Mouse (Mus musculus) embryonic facial prominence, embryonic 14.5 days (tissue): ENCODE results near the gene Grpel1. TPM values are rescaled to one million over a fixed set of nuclear protein-coding genes. Genes with fewer than 3 reads are reported as not detected.

Source experiments
- ATAC-seq: fragments of 200-750 bp; cut with Nextera tagmentation; 2 replicates; pipeline ENCODE4 v1.8.0; 2017; ENCODE audit warnings: low read depth, moderate number of reproducible peaks, moderate TSS enrichment
- DNase-seq: peaks from one replicate; pipeline ENCODE4 v3.0.0-alpha.2; 2015; ENCODE audit warnings: low spot score
- H3K27ac ChIP-seq: fragments of 300-500 bp; sonication (generic); replicated peaks from 2 replicates; pipeline ENCODE4 v1.5.1; 2014; ENCODE audit warnings: low read depth, mild to moderate bottlenecking, low read length, moderate library complexity
- H3K27me3 ChIP-seq: fragments of 300-500 bp; sonication (generic); replicated peaks from 2 replicates; pipeline ENCODE4 v1.6.1; 2014; ENCODE audit warnings: low read length; ENCODE audit not compliant: control insufficient read depth, insufficient read depth
- H3K36me3 ChIP-seq: fragments of 300-500 bp; sonication (generic); 2 replicates; pipeline ENCODE4 v1.6.1; 2014; ENCODE audit warnings: low read length, mixed read lengths; ENCODE audit not compliant: control insufficient read depth, insufficient read depth
- H3K4me1 ChIP-seq: fragments of 300-500 bp; sonication (generic); 2 replicates; pipeline ENCODE4 v1.6.1; 2014; ENCODE audit warnings: antibody characterized with exemption, low read length; ENCODE audit not compliant: control insufficient read depth, insufficient read depth
- H3K4me2 ChIP-seq: fragments of 300-500 bp; sonication (generic); 2 replicates; pipeline ENCODE4 v1.6.1; 2014; ENCODE audit warnings: low read depth, mild to moderate bottlenecking, low read length, moderate library complexity, mixed read lengths
- H3K4me3 ChIP-seq: fragments of 300-500 bp; sonication (generic); 2 replicates; pipeline ENCODE4 v1.5.1; 2014; ENCODE audit warnings: low read depth, mild to moderate bottlenecking, low read length
- H3K9ac ChIP-seq: fragments of 300-500 bp; sonication (generic); 2 replicates; pipeline ENCODE4 v1.6.1; 2014; ENCODE audit warnings: low read depth, mild to moderate bottlenecking, low read length, moderate library complexity, mixed read lengths
- H3K9me3 ChIP-seq: fragments of 300-500 bp; sonication (generic); 2 replicates; pipeline ENCODE4 v1.6.1; 2016; ENCODE audit warnings: low read length; ENCODE audit not compliant: control insufficient read depth
- WGBS: fragments of 180-500 bp; shearing (Covaris S2); extraction: QIAGEN DNeasy Blood & Tissue Kit; methylation state at CpG from one replicate; pipeline ENCODE4 v1.1.7; 2014; 5-methylcytosine and 5-hydroxymethylcytosine counted together
- polyA plus RNA-seq: library from polyadenylated mRNA; unstranded; fragments of >200 nt; fragmentation: Nextera tagmentation; extraction: Ambion mirVana; gene quantifications from 2 replicates; pipeline ENCODE4 v1.2.1, GENCODE M21; 2014

Grpel1 gene
- 49.0 and 52.7 TPM in 2 replicates for polyA plus RNA-seq

DNA sequence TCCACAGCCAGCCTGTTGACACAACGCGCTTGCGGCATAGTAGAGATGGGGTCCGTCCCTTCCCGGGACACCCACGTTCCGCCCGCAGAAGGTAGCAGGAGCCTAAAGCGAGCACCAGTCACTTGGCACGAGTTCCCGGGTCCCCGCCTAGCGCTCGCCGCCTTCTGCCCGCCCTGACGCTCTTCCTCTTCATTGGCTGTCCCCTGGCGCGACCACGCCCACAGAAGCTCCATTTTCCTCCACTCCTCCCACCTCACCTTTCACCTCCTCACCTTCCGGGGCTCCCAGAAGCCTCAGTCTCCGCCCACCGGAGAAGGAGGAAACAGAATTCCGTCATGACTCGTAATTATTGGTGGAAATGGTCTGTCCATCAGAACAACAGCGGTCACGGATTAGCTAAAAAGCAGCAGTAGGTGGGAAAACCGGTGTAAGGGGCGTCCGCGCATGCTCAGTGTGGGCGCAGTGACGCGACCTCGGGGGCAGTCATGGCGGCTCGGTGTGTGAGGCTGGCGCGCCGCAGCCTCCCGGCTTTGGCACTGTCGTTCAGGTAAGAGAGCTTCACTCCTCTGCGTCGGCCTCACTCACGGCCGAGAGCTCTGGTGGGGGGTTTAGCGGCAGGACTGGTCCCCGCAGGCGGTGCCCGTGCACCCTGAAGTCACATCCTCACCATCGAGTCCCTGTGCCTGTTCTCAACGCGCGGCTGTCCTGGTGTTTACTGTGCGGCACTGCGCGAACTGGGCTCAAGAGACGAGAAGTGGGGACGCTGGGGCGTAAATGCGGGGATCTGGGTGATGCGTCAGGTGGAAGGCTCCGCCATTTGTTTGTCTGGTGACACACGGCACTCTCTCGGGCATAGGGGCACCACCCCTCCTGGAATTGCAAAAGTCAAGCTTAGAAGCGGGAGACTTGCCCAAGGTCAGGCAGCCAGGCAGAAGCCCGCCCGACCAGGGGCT is at the start of gene Grpel1:
Gene Grpel1 (plus strand): TSS at position 290 of the 953 bp plus-strand sequence.
- H3K4me2 ChIP-seq: peak within 1 kb of the TSS; percentile 93
- peaks cover 9% of the 10 kb centered on the region for H3K36me3 ChIP-seq
- peak; percentile 97 for ATAC-seq
- peak; percentile 100 for DNase-seq
- WGBS: 1% methylated on average over 52 of the region's 68 CpGs
- no peaks in the 10 kb centered on the region for H3K27me3 ChIP-seq
- H3K4me1 ChIP-seq: peaks cover 9% of the 10 kb centered on the region
- H3K9me3 ChIP-seq: no peaks in the 10 kb centered on the region
- peak within 1 kb of the TSS; percentile 68 for H3K4me3 ChIP-seq
- peak within 1 kb of the TSS; percentile 78 for H3K9ac ChIP-seq
- no peak within 1 kb of the TSS; the same call in 1 of the 2 replicates for H3K27ac ChIP-seq

DNA sequence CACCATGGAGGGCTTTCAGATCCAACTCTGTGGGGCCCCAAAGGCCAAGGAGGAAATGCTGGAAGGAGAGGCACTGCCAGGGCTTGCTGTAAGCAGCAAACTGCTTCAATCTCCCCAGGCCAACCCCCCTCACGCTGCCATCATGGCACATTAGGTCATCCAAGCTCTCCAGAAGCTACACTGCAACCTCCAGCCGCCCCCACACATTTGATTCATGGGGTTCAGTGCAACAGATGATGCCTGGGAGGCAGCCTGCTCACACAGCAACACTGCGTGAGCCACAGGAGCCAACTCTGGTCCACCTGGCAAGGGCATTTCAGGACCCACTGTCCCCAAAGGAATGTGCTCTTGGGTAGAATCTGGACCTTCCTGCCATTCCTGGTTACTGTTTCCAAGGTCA is 44.9 kb upstream of the Grpel1 start:
- H3K9me3 ChIP-seq: no peaks in the 10 kb centered on the region
- H3K4me1 ChIP-seq: no peaks in the 10 kb centered on the region
- no peaks in the 10 kb centered on the region for H3K27me3 ChIP-seq
- WGBS: 86% methylated on average over 3 of the region's 3 CpGs
- H3K4me3 ChIP-seq: no peak overlapping the region
- no peak for ATAC-seq
- no peak overlapping the region for H3K9ac ChIP-seq
- DNase-seq: no peak
- no peaks in the 10 kb centered on the region for H3K36me3 ChIP-seq
- no peak overlapping the region for H3K4me2 ChIP-seq
- H3K27ac ChIP-seq: no peak overlapping the region

DNA sequence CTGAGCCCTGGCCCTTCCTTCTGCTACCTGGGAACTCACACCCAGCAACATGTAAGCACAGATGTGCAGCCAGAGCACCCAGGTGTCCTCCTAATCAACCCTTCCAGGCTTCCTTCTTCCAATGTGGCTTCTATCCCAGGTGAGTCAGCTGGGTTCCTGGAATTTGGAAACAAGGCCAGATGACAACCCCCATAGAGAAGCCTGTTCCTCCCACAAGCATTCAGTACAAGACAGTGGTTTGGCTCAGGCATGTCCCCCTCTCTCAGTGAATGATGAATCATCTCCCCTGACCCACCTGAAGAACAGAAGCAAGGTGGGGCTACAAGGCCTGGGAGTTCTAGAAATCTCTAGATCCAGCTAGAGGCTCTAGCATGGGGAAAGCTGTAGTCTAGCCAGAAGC is 42.1 kb upstream of the Grpel1 start:
- Histone ChIP-seq H3K27ac (no peak overlapping the region), H3K4me1 (no peaks in the 10 kb centered on the region), H3K4me3 (no peak overlapping the region), H3K27me3 (no peaks in the 10 kb centered on the region), H3K9ac (no peak overlapping the region), H3K4me2 (no peak overlapping the region), H3K9me3 (no peaks in the 10 kb centered on the region), H3K36me3 (no peaks in the 10 kb centered on the region)
- ATAC-seq: no peak
- DNase-seq: no peak

DNA sequence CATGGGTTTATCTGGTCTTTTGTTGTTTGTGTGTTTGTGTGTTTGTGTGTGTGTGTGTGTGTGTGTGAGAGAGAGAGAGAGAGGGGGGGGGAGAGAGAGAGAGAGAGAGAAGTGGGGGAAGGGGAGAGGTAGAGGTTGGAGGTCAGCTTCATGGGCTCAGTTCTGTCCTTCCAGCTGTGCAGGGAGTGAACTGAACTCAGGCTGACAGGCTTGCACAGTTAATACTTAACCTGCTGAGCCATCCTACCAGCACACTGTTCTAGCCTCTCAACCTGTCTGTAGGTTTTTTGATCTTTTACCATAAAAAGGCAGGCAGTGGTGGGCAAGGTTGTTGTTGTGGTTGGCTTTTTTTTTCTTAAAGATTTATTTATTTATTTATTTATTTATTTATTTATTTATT is 40.1 kb upstream of the Grpel1 start:
- no peak for DNase-seq
- H3K9me3 ChIP-seq: no peaks in the 10 kb centered on the region
- H3K36me3 ChIP-seq: no peaks in the 10 kb centered on the region
- no peaks in the 10 kb centered on the region for H3K4me1 ChIP-seq
- no peak for ATAC-seq
- no peaks in the 10 kb centered on the region for H3K27me3 ChIP-seq
- no peak overlapping the region for H3K9ac ChIP-seq
- no peak overlapping the region for H3K27ac ChIP-seq
- H3K4me2 ChIP-seq: no peak overlapping the region
- no peak overlapping the region for H3K4me3 ChIP-seq

DNA sequence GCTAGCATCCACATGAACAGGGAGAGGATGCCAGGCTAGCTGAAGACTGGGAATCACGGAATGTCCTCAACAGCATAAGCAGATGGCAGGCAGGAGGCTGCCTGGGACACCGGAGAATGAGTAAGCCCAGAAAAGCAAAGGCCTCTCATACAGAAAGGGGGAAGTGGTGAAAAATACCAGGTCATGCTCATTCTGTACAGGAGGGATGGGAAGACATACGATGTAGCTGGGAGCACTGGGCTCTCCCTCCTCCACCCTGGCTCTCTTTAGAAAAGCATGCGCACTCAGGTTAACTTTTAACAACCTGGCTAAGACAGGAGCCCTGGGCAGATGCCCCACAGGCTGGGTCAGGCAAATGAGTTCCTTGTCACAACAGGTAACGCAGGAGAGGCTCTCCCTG is 38.4 kb upstream of the Grpel1 start:
- Histone ChIP-seq H3K4me2 (no peak overlapping the region), H3K9me3 (no peaks in the 10 kb centered on the region), H3K27ac (no peak overlapping the region), H3K36me3 (no peaks in the 10 kb centered on the region), H3K27me3 (no peaks in the 10 kb centered on the region), H3K9ac (no peak overlapping the region), H3K4me3 (no peak overlapping the region), H3K4me1 (no peaks in the 10 kb centered on the region)
- DNase-seq (no peak), ATAC-seq (no peak)
- WGBS: 66% methylated on average over 5 of the region's 5 CpGs

DNA sequence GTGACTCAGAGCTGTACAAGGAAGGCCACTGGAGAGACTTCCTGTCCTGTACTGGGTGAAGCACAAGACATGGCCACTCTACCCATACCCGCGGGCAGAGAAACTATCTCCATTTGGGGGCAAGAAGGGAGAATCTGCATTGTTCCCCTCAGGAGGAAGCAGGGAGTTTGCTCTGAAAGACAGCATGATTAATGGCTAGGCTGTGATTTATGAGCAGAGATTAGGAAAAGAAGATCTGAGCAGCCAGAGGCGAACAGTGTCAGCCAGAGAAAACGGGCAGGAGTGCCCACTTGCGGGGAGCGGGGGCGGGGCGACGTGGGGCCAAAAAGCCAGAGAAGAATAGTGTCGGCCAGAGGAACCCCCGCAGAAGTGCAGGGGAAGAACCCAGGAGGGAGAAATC is 37.0 kb upstream of the Grpel1 start:
- 48% methylated on average over 11 of the region's 11 CpGs for WGBS
- H3K9ac ChIP-seq: no peak overlapping the region

DNA sequence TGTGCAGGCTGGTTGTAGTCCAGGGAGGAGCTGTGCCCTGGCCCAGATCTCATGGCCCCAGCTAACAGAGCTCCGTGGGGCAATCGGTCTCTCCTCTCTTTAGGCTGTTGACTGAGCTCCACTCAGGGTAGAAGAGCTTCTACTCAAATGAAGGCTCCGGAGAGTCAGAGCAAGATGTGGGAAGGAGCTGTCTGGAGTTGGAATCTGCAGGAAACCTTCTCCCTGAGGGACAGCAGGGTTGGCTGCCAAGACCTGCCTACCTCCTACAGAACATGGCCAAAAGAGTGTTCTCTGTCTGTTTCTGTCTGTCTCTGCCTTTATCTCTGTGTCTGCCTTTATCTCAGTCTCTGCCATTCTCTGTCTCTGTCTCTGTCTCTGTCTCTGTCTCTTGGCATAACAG is 35.2 kb upstream of the Grpel1 start:
- 91% methylated on average over 3 of the region's 3 CpGs for WGBS
- DNase-seq (no peak), ATAC-seq (no peak)
- Histone ChIP-seq H3K4me2 (no peak overlapping the region), H3K36me3 (no peaks in the 10 kb centered on the region), H3K27ac (no peak overlapping the region), H3K4me3 (no peak overlapping the region), H3K4me1 (no peaks in the 10 kb centered on the region; the same call in 1 of the 2 replicates), H3K27me3 (no peaks in the 10 kb centered on the region), H3K9me3 (no peaks in the 10 kb centered on the region), H3K9ac (no peak overlapping the region)

More for the DNA sequence above, 37.0 kb upstream of the Grpel1 start:
- ATAC-seq (no peak), DNase-seq (no peak)
- Histone ChIP-seq H3K4me1 (no peaks in the 10 kb centered on the region), H3K27ac (no peak overlapping the region), H3K36me3 (no peaks in the 10 kb centered on the region), H3K4me2 (no peak overlapping the region), H3K9me3 (no peaks in the 10 kb centered on the region), H3K27me3 (no peaks in the 10 kb centered on the region), H3K4me3 (no peak overlapping the region)

DNA sequence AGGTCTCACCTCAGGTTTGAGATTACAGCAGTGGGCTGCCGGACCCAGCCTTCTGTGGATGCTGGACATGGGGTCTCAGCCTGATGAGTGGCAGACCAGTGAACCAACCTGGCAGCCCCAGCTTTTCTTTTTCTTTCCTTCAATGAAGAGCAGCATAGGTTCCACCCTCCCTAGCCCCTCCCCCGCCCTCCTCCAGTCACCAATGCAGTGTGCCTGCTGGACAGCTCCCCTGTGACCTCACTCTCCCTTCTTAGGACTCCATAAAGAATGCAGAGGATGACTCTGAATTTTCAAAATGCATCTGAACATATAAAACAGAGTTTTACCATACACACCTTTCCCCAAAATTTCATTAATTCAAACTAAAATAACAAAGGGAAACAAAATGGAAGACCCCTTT is 33.1 kb upstream of the Grpel1 start:
- no peak for DNase-seq
- Histone ChIP-seq H3K36me3 (no peaks in the 10 kb centered on the region), H3K4me3 (no peak overlapping the region), H3K9me3 (no peaks in the 10 kb centered on the region), H3K27ac (no peak overlapping the region), H3K4me1 (peaks cover 5% of the 10 kb centered on the region; the same call in 1 of the 2 replicates), H3K9ac (no peak overlapping the region), H3K27me3 (no peaks in the 10 kb centered on the region), H3K4me2 (no peak overlapping the region)
- ATAC-seq: no peak
- WGBS: 60% methylated on average over 2 of the region's 2 CpGs
